Mouse (Mus musculus) CH12F3 (cell line): Measurements from ENCODE around the gene Oxsr1.

ENCODE experiments used
- in situ Hi-C: fragments of 300-500 bp; cut with MboI; formaldehyde crosslinking; loops from 2 replicates; pipeline ENCODE4 v1.14.3; 2020; ENCODE audit warnings: low sequenced_read_pairs

The Oxsr1 gene

DNA sequence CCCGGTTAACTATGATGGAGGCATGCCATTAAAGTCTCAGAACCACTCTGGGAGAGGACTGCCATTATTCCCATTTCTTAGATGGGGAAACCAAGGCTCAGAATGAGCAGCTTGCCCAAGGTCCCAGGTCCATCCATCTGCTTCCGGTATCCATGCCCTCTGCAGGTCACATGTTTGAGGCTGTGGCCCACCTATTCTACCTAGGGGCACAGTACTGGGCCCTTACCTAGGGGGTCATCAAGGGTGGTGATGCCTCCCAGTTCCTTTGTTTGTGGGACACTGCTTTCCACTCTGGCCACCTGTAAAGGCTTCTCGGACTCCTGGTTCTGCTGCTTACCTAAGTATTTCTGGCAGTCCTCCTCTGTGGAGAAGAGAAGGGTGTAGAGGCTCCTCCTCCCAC is 16.1 kb upstream of the Oxsr1 start:
- in situ Hi-C loops = no loop called here

- in situ Hi-C loops = no loop called here
These were observed 15.6 kb upstream of the Oxsr1 start for GRCm38 (mm10) chr9:119337842-119338241.

DNA sequence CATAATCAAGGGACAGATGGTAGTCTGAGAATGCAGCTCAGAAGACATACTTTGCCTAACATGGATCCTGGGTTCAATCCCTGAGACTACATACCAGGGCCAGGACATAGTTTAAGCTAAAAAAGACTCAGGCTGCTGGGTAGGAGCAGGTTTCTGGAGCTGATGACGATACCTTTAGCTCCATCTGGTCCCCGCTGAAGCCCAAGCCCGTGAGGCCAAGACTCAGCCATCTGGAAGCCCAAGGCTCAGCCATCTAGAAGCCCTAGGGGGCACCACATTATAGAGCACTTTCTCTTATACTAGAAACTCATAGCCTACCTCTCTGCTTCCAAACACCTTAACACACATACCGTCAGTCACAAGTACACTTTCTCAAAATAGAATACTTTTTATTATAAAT is 13.3 kb upstream of the Oxsr1 start:
- in situ Hi-C loops = no loop called here

DNA sequence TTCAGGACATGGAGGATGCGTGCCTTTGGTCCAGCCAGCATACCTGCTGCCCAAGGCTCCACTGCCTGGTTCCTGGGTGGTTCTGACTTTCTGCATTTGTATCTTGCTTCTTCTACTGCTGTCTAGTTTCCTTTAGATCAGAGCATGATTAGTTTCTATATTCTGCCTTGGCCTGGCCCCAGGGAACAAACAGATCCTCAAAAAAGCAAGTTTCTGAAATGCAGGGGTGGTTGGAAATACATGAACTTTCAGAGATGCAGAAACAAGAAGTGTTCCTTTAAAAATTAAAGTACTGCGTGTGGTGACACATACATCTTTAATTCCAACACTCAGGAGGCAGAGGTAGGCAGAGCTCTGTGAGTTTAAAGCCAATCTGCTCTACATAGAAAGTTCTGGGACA is 12.6 kb upstream of the Oxsr1 start:
- in situ Hi-C loops = no loop called here

- in situ Hi-C loops = no loop called here
These were observed 12.1 kb upstream of the Oxsr1 start for GRCm38 (mm10) chr9:119334324-119334723.

DNA sequence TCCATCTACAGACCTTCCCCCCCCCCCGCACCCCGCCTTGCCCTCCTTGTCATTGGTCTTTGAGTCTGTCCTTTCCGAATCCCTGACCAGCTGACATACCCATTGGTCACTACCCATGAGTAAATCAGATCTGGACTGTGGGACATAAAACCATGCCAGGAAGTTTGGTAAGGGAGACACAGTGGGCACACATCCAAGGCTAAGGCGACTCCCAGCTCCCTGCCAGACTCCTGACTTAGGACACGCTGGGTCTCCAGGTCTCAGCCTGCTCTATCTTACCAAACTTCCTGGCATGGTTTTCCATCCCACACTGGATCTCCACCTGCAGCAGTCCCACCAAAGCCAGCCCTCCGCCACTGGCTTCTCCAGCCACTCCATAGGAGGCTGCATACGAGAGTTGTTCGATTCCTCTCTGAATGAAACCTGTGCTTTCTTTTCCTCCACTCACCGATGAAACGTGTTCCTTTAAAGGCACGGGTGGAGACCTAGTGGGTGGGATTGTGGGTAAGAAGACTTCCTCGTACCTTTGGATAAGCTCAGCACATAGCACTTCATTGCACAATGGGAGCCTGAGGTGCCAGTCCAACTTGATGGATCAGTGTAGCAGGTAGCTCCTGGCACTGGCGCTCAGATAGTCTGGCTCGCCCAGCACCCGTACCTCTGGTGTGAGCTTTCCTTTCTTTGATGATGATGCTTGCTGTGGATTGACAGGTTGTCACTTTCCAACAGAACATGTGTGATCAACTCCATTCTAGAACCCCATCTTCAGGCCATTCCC is 8.1 kb upstream of the Oxsr1 start:
- in situ Hi-C loops = no loop called here

DNA sequence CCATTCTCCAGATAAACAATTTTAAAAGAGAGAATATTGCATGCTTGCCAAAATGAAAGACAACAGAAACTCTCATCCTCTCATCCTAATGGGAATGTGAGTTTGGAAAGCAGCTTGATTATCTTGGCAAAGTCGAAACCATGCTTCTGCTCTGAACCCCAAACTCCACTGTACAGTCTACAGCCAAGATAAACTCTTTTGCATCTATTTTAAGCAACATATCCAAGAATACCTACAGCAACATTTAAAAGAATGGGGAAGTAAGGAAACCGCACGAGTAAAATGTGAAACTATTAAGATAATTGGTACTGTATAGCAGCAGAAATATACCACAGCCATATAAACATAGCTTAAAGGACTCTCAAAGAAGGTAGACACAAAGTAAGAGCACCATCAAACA is 6.3 kb upstream of the Oxsr1 start:
- in situ Hi-C loops = no loop called here

- in situ Hi-C loops = no loop called here
These were observed 1.9 kb upstream of the Oxsr1 start for GRCm38 (mm10) chr9:119324130-119324529.

GRCm38 (mm10) chr9:119323260-119323645 is 1.0 kb upstream of the Oxsr1 start:
- in situ Hi-C loops = no loop called here

DNA sequence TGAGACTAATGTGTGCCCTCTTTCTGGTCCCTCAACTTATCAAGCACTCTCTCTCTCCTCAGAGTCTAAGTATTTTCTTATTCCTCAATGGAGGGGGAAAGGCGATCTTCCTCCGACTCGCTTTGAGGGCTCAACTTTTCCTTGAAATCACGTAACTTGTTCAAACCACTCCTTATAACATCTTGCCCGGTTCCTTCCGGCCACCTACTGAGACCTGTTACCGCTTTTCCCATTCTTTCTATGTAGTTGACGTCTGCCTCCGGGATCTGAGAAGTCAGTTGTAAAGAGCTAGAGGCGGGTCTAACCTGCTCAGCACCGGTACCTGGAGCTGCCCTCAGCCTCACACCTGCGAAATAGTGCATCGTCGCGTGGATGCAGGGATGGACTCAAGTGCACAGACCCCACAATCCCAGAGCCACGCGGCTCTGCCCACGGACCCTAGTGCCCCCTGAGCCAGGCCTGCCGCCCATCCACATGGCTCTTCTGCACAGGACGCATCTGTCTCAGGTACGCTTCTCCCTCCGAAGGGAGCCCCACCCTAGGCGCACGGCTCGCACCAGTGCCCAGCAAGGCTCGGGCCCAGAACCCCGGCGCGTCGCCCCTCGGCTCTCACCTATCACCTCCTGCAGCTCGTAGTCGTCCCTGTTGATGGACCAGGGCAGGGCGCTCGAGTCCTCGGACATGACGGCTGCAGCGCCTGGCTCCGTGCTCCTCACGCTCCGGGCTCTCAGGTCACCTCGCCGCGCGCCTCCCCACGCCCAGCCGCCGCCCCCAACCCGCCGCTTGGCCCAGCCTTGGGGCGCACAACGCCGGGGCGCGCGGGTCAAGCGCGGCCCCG is 616 bp downstream of the Oxsr1 start:
- in situ Hi-C loops = no loop called here

DNA sequence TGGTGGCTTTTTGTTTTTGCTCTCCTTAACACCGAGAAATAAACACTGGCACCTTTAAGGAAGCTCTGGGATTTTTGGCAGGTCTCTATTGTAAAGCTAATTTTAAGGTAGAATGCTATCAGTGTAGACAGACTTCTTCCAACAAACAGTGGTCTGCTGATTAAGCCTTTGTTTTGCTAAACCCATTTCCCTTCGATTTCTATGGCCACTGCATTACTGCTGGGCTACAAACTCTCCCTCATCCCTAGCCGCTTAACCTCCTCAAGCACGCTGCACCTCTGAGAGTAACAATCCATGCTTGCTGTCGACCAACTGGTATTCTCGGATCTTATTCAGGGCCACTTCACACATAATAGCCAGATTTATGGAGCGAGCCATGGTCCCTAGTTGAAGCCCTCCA is 1.3 kb downstream of the Oxsr1 start:
- in situ Hi-C loops = no loop called here

GRCm38 (mm10) chr9:119320446-119320845 is 1.8 kb downstream of the Oxsr1 start:
- in situ Hi-C loops = no loop called here

GRCm38 (mm10) chr9:119318891-119319290 is 3.3 kb downstream of the Oxsr1 start:
- in situ Hi-C loops = no loop called here

DNA sequence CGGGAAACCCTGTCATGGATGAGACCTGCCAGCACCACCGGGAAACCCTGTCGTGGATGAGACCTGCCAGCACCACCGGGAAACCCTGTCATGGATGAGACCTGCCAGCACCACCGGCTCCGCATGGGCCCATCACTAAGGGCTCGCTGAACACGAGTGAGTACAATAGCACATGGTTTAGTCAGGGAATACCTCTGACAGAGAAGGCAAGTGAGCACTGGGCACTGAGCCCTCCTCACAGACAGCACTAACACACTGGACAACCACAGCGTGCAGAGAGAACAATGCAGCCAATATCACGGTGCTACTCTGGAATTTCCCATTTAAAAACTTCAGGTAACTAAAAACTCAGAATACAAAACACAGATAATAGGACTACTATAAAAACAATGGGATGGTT is 9.1 kb downstream of the Oxsr1 start:
- in situ Hi-C loops = no loop called here

GRCm38 (mm10) chr9:119309067-119309466 is 13.2 kb downstream of the Oxsr1 start:
- in situ Hi-C loops = no loop called here

DNA sequence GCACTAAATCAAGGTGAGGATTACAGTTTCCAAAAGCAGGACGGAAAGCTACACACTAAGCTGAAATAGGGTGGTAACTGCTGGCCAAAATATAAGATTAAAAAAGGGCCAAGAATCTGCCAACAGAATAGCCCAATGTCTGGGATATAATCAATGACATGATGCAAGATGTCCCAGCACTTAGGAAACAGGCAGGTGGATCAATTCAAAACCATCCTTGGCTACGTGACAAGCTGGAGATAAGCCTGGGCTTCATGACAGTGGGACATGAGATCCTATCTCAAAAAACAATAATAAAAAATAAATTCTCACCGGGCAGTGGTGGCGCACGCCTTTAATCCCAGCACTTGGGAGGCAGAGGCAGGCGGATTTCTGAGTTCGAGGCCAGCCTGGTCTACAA is 16.4 kb downstream of the Oxsr1 start:
- in situ Hi-C loops = no loop called here

- in situ Hi-C loops = no loop called here
These were observed 23.7 kb downstream of the Oxsr1 start for GRCm38 (mm10) chr9:119298563-119298962.

DNA sequence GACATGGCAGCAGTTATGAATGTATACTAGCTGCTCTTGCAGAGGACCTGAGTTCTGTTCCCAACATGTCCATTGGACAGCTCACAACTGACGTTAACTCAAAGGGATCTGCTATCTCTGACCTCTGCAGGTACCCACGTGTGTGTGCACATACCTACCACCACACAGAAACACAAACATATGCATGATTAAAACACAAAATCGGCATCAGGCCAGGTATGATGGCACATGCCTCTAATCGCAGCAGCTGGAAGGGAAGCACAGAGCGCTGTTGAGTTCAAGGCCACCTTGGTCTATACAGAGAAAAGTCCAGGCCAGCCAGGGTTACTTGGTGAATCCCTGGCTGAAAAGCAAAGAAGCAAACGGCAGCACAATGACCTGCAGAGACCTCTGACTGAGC is 24.5 kb downstream of the Oxsr1 start:
- in situ Hi-C loops = no loop called here

DNA sequence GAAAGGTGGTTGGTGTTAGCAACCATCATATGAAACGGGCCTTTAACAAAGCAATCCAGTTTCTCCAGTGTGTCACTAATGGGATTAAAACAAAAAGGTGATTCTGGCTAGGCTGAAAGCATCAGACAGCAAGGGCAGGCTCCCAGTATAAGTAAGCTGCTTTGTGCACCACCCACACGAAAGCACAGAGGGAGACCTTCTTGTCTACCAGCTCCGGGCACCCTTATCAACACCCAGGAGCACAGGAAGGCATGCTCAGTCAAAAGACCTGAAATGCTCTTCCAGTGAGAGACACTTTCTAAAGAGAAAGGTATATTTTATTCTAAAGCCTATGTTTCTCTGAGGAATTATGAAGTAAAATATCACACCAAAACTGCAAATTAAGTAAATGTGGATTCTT is 31.4 kb downstream of the Oxsr1 start:
- in situ Hi-C loops = no loop called here

- in situ Hi-C loops = no loop called here
These were observed 41.1 kb downstream of the Oxsr1 start for GRCm38 (mm10) chr9:119280894-119281682.

- in situ Hi-C loops = no loop called here
These were observed 44.2 kb downstream of the Oxsr1 start for GRCm38 (mm10) chr9:119278031-119278430.

DNA sequence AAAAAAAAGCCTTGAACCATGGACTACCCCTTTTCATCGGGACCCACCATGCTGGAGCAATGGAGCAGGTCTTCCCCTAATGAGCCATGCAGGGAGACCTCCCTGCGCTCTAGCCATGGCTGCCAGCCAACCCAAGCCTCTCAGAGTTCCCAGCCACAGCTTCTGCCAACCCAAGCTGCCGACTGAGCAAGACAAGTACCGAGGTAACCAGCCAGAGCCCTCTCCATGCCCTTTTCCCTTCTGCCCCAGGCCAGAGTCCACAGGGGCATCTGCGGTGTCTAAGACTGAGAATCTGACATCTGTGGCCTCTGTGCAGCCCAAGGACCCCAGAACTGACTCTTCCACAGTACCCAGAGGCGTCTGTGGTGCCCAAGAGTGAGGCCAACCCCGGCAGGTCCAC is 45.9 kb downstream of the Oxsr1 start:
- in situ Hi-C loops = no loop called here
